Mouse (Mus musculus) layer of hippocampus, adult 8-10 months (tissue): ENCODE measurements at regions not wholly inside any gene's neighbourhood (a gene's known extent, or its start where the extent isn't known, plus 50 kb on each side); places are given as distances from the start of the nearest gene placed in this dataset.
A peak's percentile ranks its signal among the peaks of the same experiment; 100 is the strongest.

ENCODE experiments used
- DNase-seq, 2 experiments: peaks; one replicate each; pipeline ENCODE4 v3.0.0; 2022; ENCODE audit warnings: low spot score in 2 of 2

- DNase-seq, result no peak
These were observed 144.1 kb downstream of the Zfp36l1 start for GRCm38 (mm10) chr12:79968676-79969075.

- DNase-seq, result no peak
These were observed 145.1 kb downstream of the Zfp36l1 start for GRCm38 (mm10) chr12:79967491-79968255.

GRCm38 (mm10) chr12:79966621-79967490 is 146.0 kb downstream of the Zfp36l1 start:
- no peak for DNase-seq

- DNase-seq, result no peak
These were observed 146.6 kb downstream of the Zfp36l1 start for GRCm38 (mm10) chr12:79966289-79966615.

- peak in 1 of 2 experiments; percentile 39 for DNase-seq
These were observed 147.1 kb downstream of the Zfp36l1 start for GRCm38 (mm10) chr12:79965471-79966288.

- DNase-seq, result no peak
These were observed 149.3 kb downstream of the Zfp36l1 start for GRCm38 (mm10) chr12:79963443-79964025.

- no peak for DNase-seq
These were observed 150.1 kb downstream of the Zfp36l1 start for GRCm38 (mm10) chr12:79962649-79963236.

GRCm38 (mm10) chr12:79961881-79962280 is 150.9 kb downstream of the Zfp36l1 start:
- no peak for DNase-seq

GRCm38 (mm10) chr12:79961076-79961475 is 151.7 kb downstream of the Zfp36l1 start:
- no peak for DNase-seq

- no peak for DNase-seq
These were observed 152.4 kb downstream of the Zfp36l1 start for GRCm38 (mm10) chr12:79960446-79960845.

- DNase-seq, result no peak
These were observed 153.1 kb downstream of the Zfp36l1 start for GRCm38 (mm10) chr12:79959540-79960305.

GRCm38 (mm10) chr12:79957211-79957610 is 155.6 kb downstream of the Zfp36l1 start:
- no peak for DNase-seq

- no peak for DNase-seq
These were observed 156.5 kb downstream of the Zfp36l1 start for GRCm38 (mm10) chr12:79956351-79956750.

- DNase-seq, result no peak
These were observed 157.3 kb downstream of the Zfp36l1 start for GRCm38 (mm10) chr12:79955501-79955900.

- DNase-seq, result no peak
These were observed 162.2 kb downstream of the Zfp36l1 start for GRCm38 (mm10) chr12:79950579-79951112.

GRCm38 (mm10) chr12:79949101-79949824 is 163.6 kb downstream of the Zfp36l1 start:
- DNase-seq, result no peak

GRCm38 (mm10) chr12:79947574-79947973 is 165.2 kb downstream of the Zfp36l1 start:
- DNase-seq, result no peak

GRCm38 (mm10) chr12:79946777-79947176 is 166.0 kb downstream of the Zfp36l1 start:
- DNase-seq, result no peak

- DNase-seq, result no peak
These were observed 166.9 kb downstream of the Zfp36l1 start for GRCm38 (mm10) chr12:79945899-79946298.
